Mouse (Mus musculus) midbrain, embryonic 10.5 days (tissue): ENCODE results near the gene Msh5. TPM values are rescaled to one million over a fixed set of nuclear protein-coding genes. Genes with fewer than 3 reads are reported as not detected.
A peak's percentile ranks its signal among the peaks of the same experiment; 100 is the strongest.

Source experiments
- DNase-seq: peaks from one replicate; pipeline ENCODE4 v3.0.0-alpha.2; 2017; ENCODE audit warnings: low spot score
- H3K27ac ChIP-seq: fragments of 300-500 bp; sonication (generic); replicated peaks from 2 replicates; pipeline ENCODE4 v1.5.1; 2016; ENCODE audit warnings: mild to moderate bottlenecking
- H3K27me3 ChIP-seq: fragments of 300-500 bp; sonication (generic); 2 replicates; pipeline ENCODE4 v1.6.1; 2016; ENCODE audit warnings: low read depth, mild to moderate bottlenecking; ENCODE audit not compliant: poor library complexity, severe bottlenecking
- H3K36me3 ChIP-seq: fragments of 300-500 bp; sonication (generic); 2 replicates; pipeline ENCODE4 v1.6.1; 2016; ENCODE audit warnings: mild to moderate bottlenecking, moderate library complexity
- H3K4me1 ChIP-seq: fragments of 300-500 bp; sonication (generic); 2 replicates; pipeline ENCODE4 v1.6.1; 2016
- H3K4me3 ChIP-seq: fragments of 300-500 bp; sonication (generic); 2 replicates; pipeline ENCODE4 v1.5.1; 2016; ENCODE audit warnings: mild to moderate bottlenecking, moderate library complexity
- H3K9me3 ChIP-seq: fragments of 300-500 bp; sonication (generic); replicated peaks from 2 replicates; pipeline ENCODE4 v1.6.1; 2016; ENCODE audit warnings: mild to moderate bottlenecking
- WGBS: fragments of 180-500 bp; shearing (Covaris S2); methylation state at CpG from one replicate; pipeline ENCODE4 v1.1.7; 2016; 5-methylcytosine and 5-hydroxymethylcytosine counted together
- polyA plus RNA-seq: library from polyadenylated mRNA; unstranded; fragments of >200 nt; fragmentation: Nextera tagmentation; extraction: Ambion mirVana; gene quantifications from 2 replicates; pipeline ENCODE4 v1.2.1, GENCODE M21; 2016

Gene Msh5
- polyA plus RNA-seq, 1 experiment from 2014 or later: 5.4 TPM

- Histone ChIP-seq H3K4me1 (peaks cover 49% of the 10 kb centered on the region), H3K4me3 (peak overlapping the region; percentile 52), H3K9me3 (no peaks in the 10 kb centered on the region), H3K36me3 (peaks cover 38% of the 10 kb centered on the region), H3K27me3 (peaks cover 74% of the 10 kb centered on the region), H3K27ac (0 out of 2 replicates have a peak overlapping the region, but pooled peaks have one; percentile 28)
- WGBS: 37% methylated on average over 10 of the region's 10 CpGs
- no peak for DNase-seq
Measured at GRCm38 (mm10) chr17:35064378-35064877, 17.9 kb upstream of the Msh5 start.

GRCm38 (mm10) chr17:35063466-35063865, 16.9 kb upstream of the Msh5 start:
- Histone ChIP-seq H3K27me3 (peaks cover 68% of the 10 kb centered on the region), H3K9me3 (no peaks in the 10 kb centered on the region), H3K4me3 (no peak overlapping the region), H3K36me3 (peaks cover 38% of the 10 kb centered on the region), H3K27ac (no peak overlapping the region), H3K4me1 (peaks cover 54% of the 10 kb centered on the region)
- no peak for DNase-seq
- 96% methylated on average over 3 of the region's 3 CpGs for WGBS

GRCm38 (mm10) chr17:35061299-35061698, 14.8 kb upstream of the Msh5 start:
- Histone ChIP-seq H3K4me1 (peaks cover 59% of the 10 kb centered on the region), H3K27ac (no peak overlapping the region), H3K9me3 (no peaks in the 10 kb centered on the region), H3K4me3 (peak overlapping the region; percentile 88), H3K27me3 (peaks cover 46% of the 10 kb centered on the region), H3K36me3 (peaks cover 56% of the 10 kb centered on the region)
- no peak for DNase-seq
- 88% methylated on average over 8 of the region's 8 CpGs for WGBS

- peak overlapping the region; percentile 99; the same call in 1 of the 2 replicates for H3K27ac ChIP-seq
- peaks cover 42% of the 10 kb centered on the region for H3K27me3 ChIP-seq
- peaks cover 61% of the 10 kb centered on the region for H3K36me3 ChIP-seq
- H3K4me1 ChIP-seq: peaks cover 56% of the 10 kb centered on the region
- peak overlapping the region; percentile 88 for H3K4me3 ChIP-seq
- no peak for DNase-seq
- WGBS: 62% methylated on average over 22 of the region's 22 CpGs
- H3K9me3 ChIP-seq: no peaks in the 10 kb centered on the region
Measured at GRCm38 (mm10) chr17:35060737-35061297, 14.3 kb upstream of the Msh5 start.

GRCm38 (mm10) chr17:35060071-35060470, 13.5 kb upstream of the Msh5 start:
- Histone ChIP-seq H3K27me3 (peaks cover 34% of the 10 kb centered on the region), H3K4me1 (peaks cover 48% of the 10 kb centered on the region), H3K4me3 (peak overlapping the region; percentile 88), H3K27ac (peak overlapping the region; percentile 99), H3K9me3 (no peaks in the 10 kb centered on the region), H3K36me3 (peaks cover 68% of the 10 kb centered on the region)
- DNase-seq: no peak
- WGBS: 37% methylated on average over 14 of the region's 14 CpGs

- H3K4me1 ChIP-seq: peaks cover 39% of the 10 kb centered on the region
- H3K36me3 ChIP-seq: peaks cover 77% of the 10 kb centered on the region
- DNase-seq: peak; percentile 96
- H3K27me3 ChIP-seq: peaks cover 25% of the 10 kb centered on the region
- no peaks in the 10 kb centered on the region; the same call in 1 of the 2 replicates for H3K9me3 ChIP-seq
- peak within 1 kb of the TSS; percentile 99 for H3K27ac ChIP-seq
- peak within 1 kb of the TSS; percentile 88 for H3K4me3 ChIP-seq
- under 1% methylated on average over 57 of the region's 57 CpGs for WGBS
Measured at GRCm38 (mm10) chr17:35058911-35059892, 12.7 kb upstream of the Msh5 start, which contains the start of gene Ddah2. Gene Ddah2 (plus strand): TSS chr17:35059035.

- no peak for DNase-seq
- Histone ChIP-seq H3K4me1 (peaks cover 32% of the 10 kb centered on the region), H3K9me3 (no peaks in the 10 kb centered on the region; the same call in 1 of the 2 replicates), H3K27me3 (peaks cover 17% of the 10 kb centered on the region), H3K36me3 (peaks cover 81% of the 10 kb centered on the region), H3K4me3 (peak overlapping the region; percentile 88), H3K27ac (peak overlapping the region; percentile 99)
- 80% methylated on average over 9 of the region's 9 CpGs for whole genome bisulfite sequencing
Measured at GRCm38 (mm10) chr17:35058316-35058715, 11.8 kb upstream of the Msh5 start.

- Histone ChIP-seq H3K36me3 (peaks cover 80% of the 10 kb centered on the region), H3K4me3 (no peak overlapping the region), H3K27me3 (peaks cover 5% of the 10 kb centered on the region; the same call in 1 of the 2 replicates)
Measured at GRCm38 (mm10) chr17:35057090-35057489, 10.5 kb upstream of the Msh5 start.

GRCm38 (mm10) chr17:35055691-35056495, 9.3 kb upstream of the Msh5 start:
- 0 out of 2 replicates have a peak overlapping the region, but pooled peaks have one; percentile 2 for H3K4me3 ChIP-seq
- DNase-seq: no peak
- H3K27me3 ChIP-seq: no peaks in the 10 kb centered on the region
- peaks cover 69% of the 10 kb centered on the region for H3K36me3 ChIP-seq
- H3K9me3 ChIP-seq: no peaks in the 10 kb centered on the region; the same call in 1 of the 2 replicates
- no peak overlapping the region for H3K27ac ChIP-seq
- WGBS: 95% methylated on average over 7 of the region's 7 CpGs
- peaks cover 46% of the 10 kb centered on the region for H3K4me1 ChIP-seq

More at GRCm38 (mm10) chr17:35057090-35057489, 10.5 kb upstream of the Msh5 start:
- 86% methylated on average over 3 of the region's 3 CpGs for WGBS
- peaks cover 42% of the 10 kb centered on the region for H3K4me1 ChIP-seq
- no peaks in the 10 kb centered on the region; the same call in 1 of the 2 replicates for H3K9me3 ChIP-seq
- DNase-seq: no peak
- no peak overlapping the region for H3K27ac ChIP-seq

- DNase-seq: no peak
- 85% methylated on average over 12 of the region's 12 CpGs for WGBS
Measured at GRCm38 (mm10) chr17:35052271-35052798, 5.8 kb upstream of the Msh5 start.

GRCm38 (mm10) chr17:35051156-35052086, 4.9 kb upstream of the Msh5 start:
- peaks cover 67% of the 10 kb centered on the region for H3K4me1 ChIP-seq

More at GRCm38 (mm10) chr17:35052271-35052798, 5.8 kb upstream of the Msh5 start:
- peak overlapping the region; percentile 70 for H3K4me3 ChIP-seq
- H3K4me1 ChIP-seq: peaks cover 57% of the 10 kb centered on the region
- H3K9me3 ChIP-seq: no peaks in the 10 kb centered on the region; the same call in 1 of the 2 replicates
- H3K27ac ChIP-seq: peak overlapping the region; percentile 97
- peaks cover 50% of the 10 kb centered on the region for H3K36me3 ChIP-seq
- no peaks in the 10 kb centered on the region for H3K27me3 ChIP-seq

More at GRCm38 (mm10) chr17:35051156-35052086, 4.9 kb upstream of the Msh5 start:
- Histone ChIP-seq H3K27ac (peak overlapping the region; percentile 97), H3K27me3 (no peaks in the 10 kb centered on the region), H3K9me3 (no peaks in the 10 kb centered on the region; the same call in 1 of the 2 replicates), H3K4me3 (peak overlapping the region; percentile 70), H3K36me3 (peaks cover 43% of the 10 kb centered on the region)
- WGBS: under 1% methylated on average over 21 of the region's 21 CpGs
- peak; percentile 70 for DNase-seq
